Mouse (Mus musculus): Measurements from ENCODE around the gene Gdf9. TPM values are rescaled to one million over a fixed set of nuclear protein-coding genes. Genes with fewer than 3 reads are reported as not detected.

Gdf9 gene
- polyA plus RNA-seq, 1 experiment from 2014 or later, result 2.2 TPM

DNA sequence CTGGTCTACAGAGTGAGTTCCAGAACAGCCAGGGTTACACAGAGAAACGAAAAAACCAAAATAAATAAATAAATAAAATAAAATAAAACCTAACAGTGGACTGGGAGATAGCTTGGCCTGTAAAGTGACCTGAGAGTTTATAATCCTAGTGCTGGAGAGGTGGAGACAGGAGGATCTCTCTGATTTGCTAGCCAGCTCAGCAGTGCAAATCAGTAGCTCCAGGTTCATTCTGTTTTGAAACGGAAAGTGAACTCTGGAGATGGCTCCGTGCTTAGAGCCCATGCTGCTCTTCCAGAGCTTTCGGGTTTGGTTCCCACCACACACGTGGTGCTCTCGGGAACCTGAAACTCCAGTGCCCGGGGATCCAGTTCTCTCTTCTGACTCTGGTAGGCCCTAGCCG, 17.2 kb downstream of the Gdf9 start:
- 88% methylated on average over 8 of the region's 8 CpGs for WGBS
- ATAC-seq (replicated peaks; ENCODE audit: low FRiP score), result no peak
- no peak overlapping the region for H3K9ac ChIP-seq
- no peak overlapping the region for H3K4me3 ChIP-seq (replicated peaks)
- no peak overlapping the region for H3K27ac ChIP-seq
- H3K9me3 ChIP-seq (replicated peaks), result no peaks in the 10 kb centered on the region
- H3K4me2 ChIP-seq, result no peak overlapping the region
- no peaks in the 10 kb centered on the region for H3K27me3 ChIP-seq
- H3K4me1 ChIP-seq, result peaks cover 6% of the 10 kb centered on the region; the same call in 1 of the 2 replicates
- no peaks in the 10 kb centered on the region for H3K36me3 ChIP-seq

DNA sequence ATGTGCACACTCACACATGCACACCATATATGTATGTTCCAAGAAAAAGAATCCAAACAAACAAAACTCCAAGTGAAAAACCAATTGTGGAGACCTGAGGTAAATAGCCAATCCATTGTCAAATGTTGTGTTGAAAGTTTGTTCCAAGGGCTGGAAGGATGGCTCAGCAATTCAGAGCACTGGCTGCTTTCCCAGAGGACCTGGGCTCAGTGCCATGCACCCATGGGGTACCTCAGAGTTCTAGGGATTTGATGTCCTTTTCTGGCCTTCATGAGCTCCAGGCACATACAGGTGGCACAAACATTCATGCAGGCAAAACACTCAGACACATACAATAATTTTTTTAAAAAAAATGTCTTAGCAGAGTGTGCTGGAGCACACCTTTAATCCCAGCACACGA, 17.7 kb downstream of the Gdf9 start:
- H3K4me3 ChIP-seq (replicated peaks), result no peak overlapping the region
- H3K36me3 ChIP-seq, result no peaks in the 10 kb centered on the region
- 90% methylated on average over 1 of the region's 1 CpGs for WGBS
- H3K9ac ChIP-seq, result no peak overlapping the region
- no peak for ATAC-seq (replicated peaks; ENCODE audit: low FRiP score)
- no peak overlapping the region for H3K4me2 ChIP-seq
- no peaks in the 10 kb centered on the region for H3K27me3 ChIP-seq
- H3K27ac ChIP-seq, result no peak overlapping the region
- H3K4me1 ChIP-seq, result peaks cover 6% of the 10 kb centered on the region; the same call in 1 of the 2 replicates
- H3K9me3 ChIP-seq (replicated peaks), result no peaks in the 10 kb centered on the region

DNA sequence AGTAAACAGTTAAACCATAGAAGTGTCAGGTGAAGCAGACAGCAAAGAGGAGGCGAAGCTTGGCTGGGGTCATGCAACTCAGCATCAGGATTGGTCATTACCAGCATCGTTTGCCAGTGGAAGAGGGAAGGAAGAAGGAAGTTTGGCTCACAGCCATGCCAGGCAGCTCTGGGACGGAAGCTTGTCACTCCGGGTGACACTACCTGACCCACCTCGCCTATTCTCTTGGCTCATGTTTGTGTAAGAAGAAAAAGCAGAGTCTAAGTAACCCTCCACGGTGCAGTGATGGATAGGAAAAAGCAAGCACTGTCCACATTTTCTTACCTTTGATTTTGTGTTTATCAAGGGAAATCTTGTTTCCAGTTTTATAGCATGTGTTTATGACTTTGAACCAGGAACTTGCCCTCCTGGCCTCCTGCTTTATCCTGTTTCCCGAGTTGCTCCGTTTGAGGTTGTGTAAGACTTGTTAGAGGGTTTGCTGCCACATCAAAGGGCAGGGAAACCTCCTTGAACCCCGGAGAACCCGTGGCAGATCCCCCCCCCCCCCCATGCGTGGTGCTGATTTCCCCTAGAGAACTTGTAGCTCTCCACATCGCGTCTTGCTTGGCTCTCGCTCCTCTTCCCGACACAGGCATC, 19.4 kb downstream of the Gdf9 start:
- Histone ChIP-seq H3K9me3 (replicated peaks) (no peaks in the 10 kb centered on the region), H3K9ac (no peak overlapping the region), H3K27ac (no peak overlapping the region), H3K4me2 (no peak overlapping the region), H3K27me3 (no peaks in the 10 kb centered on the region), H3K4me3 (replicated peaks) (no peak overlapping the region), H3K36me3 (no peaks in the 10 kb centered on the region), H3K4me1 (peaks cover 6% of the 10 kb centered on the region; the same call in 1 of the 2 replicates)
- no peak for ATAC-seq (replicated peaks; ENCODE audit: low FRiP score)
- WGBS, result 30% methylated on average over 15 of the region's 15 CpGs

DNA sequence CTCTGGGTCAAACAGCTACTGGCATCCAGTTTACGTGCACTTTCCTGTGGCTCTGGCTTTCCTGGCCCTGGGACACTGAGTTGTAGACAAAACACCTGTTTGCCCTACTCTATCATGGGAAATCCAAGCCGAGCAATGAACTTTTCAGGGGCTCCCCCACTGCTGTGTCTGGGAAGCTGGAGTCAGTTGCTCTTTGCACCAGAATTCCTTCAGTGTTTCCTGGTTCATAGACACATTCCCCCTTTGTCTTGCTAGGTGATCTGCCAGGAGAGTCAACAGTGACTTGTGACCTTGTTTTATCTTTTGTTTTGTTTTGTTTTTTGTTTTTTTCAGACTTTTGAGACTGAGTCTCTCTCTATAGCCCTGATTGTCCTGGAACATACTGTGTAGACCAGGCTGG, 20.5 kb downstream of the Gdf9 start:
- Histone ChIP-seq H3K27ac (no peak overlapping the region), H3K36me3 (no peaks in the 10 kb centered on the region), H3K9ac (no peak overlapping the region), H3K27me3 (peaks cover 5% of the 10 kb centered on the region; the same call in 1 of the 2 replicates), H3K9me3 (replicated peaks) (no peaks in the 10 kb centered on the region), H3K4me3 (replicated peaks) (no peak overlapping the region), H3K4me2 (no peak overlapping the region), H3K4me1 (peaks cover 6% of the 10 kb centered on the region)
- WGBS, result 65% methylated on average over 2 of the region's 2 CpGs
- no peak for ATAC-seq (replicated peaks; ENCODE audit: low FRiP score)

DNA sequence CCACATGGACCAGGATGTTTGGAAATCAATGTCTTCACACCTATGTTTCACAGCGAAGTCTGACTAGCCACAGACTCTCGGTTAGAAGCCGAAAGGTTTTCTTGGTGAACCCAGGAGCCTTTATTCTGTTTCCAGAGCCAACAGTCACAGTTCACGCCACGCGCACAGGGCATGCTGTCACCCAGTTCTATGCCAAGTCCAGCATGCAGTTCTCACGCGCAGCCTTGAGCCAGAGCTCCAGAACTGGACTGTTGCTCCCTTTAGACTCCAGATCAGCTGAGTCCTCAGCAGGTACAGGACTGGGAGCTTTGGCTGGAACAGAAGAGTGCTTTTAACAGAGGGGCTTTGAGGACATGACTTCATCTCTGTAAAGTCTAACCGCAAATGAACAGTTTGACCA, 21.6 kb downstream of the Gdf9 start:
- 93% methylated on average over 9 of the region's 9 CpGs for WGBS
- Histone ChIP-seq H3K27me3 (peaks cover 8% of the 10 kb centered on the region; the same call in 1 of the 2 replicates), H3K9ac (no peak overlapping the region), H3K4me3 (replicated peaks) (no peak overlapping the region), H3K4me1 (peaks cover 16% of the 10 kb centered on the region), H3K27ac (no peak overlapping the region), H3K4me2 (no peak overlapping the region), H3K36me3 (no peaks in the 10 kb centered on the region), H3K9me3 (replicated peaks) (no peaks in the 10 kb centered on the region)
- no peak for ATAC-seq (replicated peaks; ENCODE audit: low FRiP score)

DNA sequence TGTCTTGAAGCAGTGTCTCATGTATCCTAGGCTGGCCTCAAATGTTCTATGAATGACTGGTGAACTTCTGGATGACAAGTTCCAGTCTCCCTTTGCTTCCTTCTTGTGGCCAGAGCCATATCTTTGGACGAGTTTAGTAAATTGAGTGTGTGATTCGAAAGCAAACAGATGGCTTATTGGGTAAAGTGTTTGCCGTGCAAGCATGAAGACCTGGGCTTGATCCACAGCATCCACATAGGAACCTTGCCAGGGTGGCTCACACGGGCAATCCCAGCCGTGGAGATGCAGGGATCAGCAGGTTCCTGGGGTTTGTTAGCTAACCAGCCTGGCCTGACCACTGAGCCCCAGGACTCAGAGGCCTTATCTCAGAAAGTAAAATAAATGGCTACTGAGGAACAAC, 22.2 kb downstream of the Gdf9 start:
- H3K4me3 ChIP-seq (replicated peaks), result no peak overlapping the region
- 85% methylated on average over 5 of the region's 5 CpGs for WGBS
- peaks cover 14% of the 10 kb centered on the region for H3K27me3 ChIP-seq
- H3K9me3 ChIP-seq (replicated peaks), result no peaks in the 10 kb centered on the region
- ATAC-seq (replicated peaks; ENCODE audit: low FRiP score), result no peak
- H3K36me3 ChIP-seq, result no peaks in the 10 kb centered on the region
- no peak overlapping the region for H3K27ac ChIP-seq
- H3K4me1 ChIP-seq, result peaks cover 19% of the 10 kb centered on the region
- H3K9ac ChIP-seq, result no peak overlapping the region
- H3K4me2 ChIP-seq, result no peak overlapping the region

DNA sequence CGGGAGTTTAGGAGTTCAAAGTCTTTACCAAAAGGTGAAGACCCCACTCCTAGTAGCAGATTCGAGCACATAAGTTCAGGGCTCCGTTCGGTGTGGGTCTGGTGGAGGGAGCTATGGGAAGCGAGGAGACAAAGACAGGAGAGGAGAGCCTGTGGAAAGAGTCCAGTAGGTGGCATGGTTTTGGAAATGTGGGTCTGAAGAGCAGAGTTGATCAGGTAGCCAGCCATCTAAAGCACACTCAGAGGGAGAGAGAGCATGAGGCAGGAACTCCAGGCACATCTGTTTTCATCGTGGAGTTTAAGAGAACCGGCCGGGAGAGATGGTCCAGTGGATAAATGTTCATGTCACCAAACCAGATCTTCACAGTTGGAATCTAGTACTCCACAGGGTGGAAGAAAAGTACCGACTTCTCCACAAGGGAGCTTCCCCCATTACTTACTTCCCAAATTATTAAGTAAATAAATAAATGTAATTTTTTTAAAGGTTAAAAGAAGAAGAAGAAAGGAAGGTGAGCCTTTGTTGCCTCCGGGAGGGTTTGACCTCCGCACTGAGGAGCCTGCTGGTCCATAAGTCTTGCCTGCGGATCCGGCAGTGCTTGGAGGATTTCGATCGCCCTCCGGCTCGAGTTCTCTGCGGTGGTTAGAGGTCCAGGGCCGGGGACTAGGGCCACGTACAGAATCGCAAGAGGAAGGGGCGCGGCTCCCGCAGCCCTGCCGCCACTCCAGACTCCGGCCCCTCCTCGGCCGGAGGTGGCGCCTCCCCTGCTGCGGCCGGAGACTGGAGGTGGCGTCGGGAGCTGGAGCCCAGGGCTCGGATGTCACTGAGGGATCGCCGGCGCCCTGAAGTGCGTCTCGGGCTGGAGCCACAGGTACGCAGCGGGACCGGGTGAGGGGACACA, 25.9 kb downstream of the Gdf9 start, which contains the start of the genes Gm10447 and Shroom1:
Gene Gm10447, minus strand, starts transcription at position 637 of the 898 bp plus-strand sequence.
Gene Shroom1, plus strand, starts transcription at position 732 of the 898 bp plus-strand sequence.
- Histone ChIP-seq H3K9ac (peak within 1 kb of the TSS; percentile 60), H3K27ac (0 out of 2 replicates have a peak within 1 kb of the TSS, but pooled peaks have one; percentile 46), H3K27me3 (peaks cover 25% of the 10 kb centered on the region), H3K9me3 (replicated peaks) (no peaks in the 10 kb centered on the region), H3K36me3 (no peaks in the 10 kb centered on the region), H3K4me2 (peak within 1 kb of the TSS; percentile 97), H3K4me3 (replicated peaks) (peak within 1 kb of the TSS; percentile 58), H3K4me1 (peaks cover 18% of the 10 kb centered on the region)
- 2% methylated on average over 42 of the region's 42 CpGs for WGBS
- ATAC-seq (replicated peaks; ENCODE audit: low FRiP score), result peak; percentile 92

DNA sequence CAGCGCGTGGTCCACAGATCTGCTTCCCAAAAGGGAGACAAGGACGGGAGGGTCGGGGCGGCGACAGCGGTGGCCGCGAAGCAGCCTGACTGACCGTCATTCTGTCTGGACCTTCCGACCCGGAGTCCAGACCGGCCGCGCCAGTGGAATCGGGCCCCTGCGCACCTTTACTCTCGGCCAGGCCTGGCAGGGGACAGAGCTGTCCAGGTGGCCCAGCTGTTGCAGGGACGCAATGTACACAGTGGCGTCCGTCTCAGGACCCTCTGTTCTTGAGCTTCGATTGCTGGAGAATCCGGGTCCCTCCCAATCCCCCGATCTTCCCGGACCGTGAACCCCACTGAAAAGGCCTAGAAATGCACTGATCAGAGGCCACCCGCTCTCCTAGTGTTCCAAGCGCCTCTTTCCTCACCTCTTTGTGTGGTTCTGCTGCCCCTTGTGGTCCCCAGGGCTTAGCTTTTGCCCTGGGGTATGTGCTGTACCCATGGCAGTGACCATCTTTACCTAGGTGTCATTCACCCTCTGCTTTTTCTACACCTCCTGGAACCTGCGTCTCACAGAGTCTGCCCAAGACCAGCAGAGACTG, 26.6 kb downstream of the Gdf9 start:
- Histone ChIP-seq H3K9me3 (replicated peaks) (no peaks in the 10 kb centered on the region), H3K4me3 (replicated peaks) (peak overlapping the region; percentile 58), H3K36me3 (no peaks in the 10 kb centered on the region), H3K9ac (peak overlapping the region; percentile 60), H3K27ac (no peak overlapping the region), H3K4me1 (peaks cover 23% of the 10 kb centered on the region), H3K4me2 (peak overlapping the region; percentile 97), H3K27me3 (peaks cover 32% of the 10 kb centered on the region)
- ATAC-seq (replicated peaks; ENCODE audit: low FRiP score), result peak; percentile 30; the same call in 1 of the 2 replicates
- WGBS, result 7% methylated on average over 29 of the region's 29 CpGs

DNA sequence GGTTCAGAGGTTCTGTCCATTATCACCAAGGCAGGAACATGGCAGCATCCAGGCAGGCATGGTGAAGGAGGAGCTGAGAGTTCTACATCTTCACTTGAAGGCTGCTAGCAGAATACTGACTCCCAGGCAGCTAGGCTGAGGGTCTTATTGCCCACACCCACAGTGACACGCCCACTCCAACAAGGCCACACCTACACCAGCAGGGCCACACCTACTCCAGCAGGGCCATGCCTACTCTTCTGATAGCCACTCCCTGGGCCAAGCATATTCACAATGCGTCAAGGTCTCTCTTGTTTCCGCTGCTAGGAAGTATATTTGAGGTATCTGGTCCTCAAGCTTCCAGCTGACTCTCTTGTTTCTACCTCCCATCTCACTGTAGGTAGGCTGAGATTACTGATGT, 28.2 kb downstream of the Gdf9 start:
- peaks cover 47% of the 10 kb centered on the region for H3K27me3 ChIP-seq
- H3K36me3 ChIP-seq, result no peaks in the 10 kb centered on the region
- H3K27ac ChIP-seq, result no peak overlapping the region
- H3K4me2 ChIP-seq, result no peak overlapping the region
- WGBS, result 69% methylated on average over 3 of the region's 3 CpGs
- H3K4me1 ChIP-seq, result peaks cover 36% of the 10 kb centered on the region
- no peaks in the 10 kb centered on the region for H3K9me3 ChIP-seq (replicated peaks)
- H3K9ac ChIP-seq, result no peak overlapping the region
- no peak for ATAC-seq (replicated peaks; ENCODE audit: low FRiP score)
- H3K4me3 ChIP-seq (replicated peaks), result no peak overlapping the region

DNA sequence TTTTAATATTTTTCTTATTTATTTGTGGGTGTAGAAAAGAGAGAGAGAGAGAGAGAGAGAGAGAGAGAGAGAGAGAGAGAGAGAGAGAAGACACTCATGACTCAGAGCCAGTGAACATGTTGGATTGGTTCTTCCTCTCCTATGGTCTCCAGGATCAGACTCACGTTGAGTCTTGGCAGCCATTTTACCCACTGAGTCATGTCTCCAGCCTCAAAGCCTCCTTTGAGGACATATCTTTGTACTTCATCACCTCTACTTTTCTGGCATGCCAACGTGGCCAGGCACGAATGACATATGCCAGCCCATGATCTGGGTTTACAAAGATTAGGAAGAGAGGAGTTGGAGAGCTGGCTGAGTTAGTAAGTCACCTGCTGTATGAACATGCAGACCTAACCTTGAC, 29.4 kb downstream of the Gdf9 start:
- WGBS, result 88% methylated on average over 3 of the region's 3 CpGs
- no peak overlapping the region for H3K4me3 ChIP-seq (replicated peaks)

DNA sequence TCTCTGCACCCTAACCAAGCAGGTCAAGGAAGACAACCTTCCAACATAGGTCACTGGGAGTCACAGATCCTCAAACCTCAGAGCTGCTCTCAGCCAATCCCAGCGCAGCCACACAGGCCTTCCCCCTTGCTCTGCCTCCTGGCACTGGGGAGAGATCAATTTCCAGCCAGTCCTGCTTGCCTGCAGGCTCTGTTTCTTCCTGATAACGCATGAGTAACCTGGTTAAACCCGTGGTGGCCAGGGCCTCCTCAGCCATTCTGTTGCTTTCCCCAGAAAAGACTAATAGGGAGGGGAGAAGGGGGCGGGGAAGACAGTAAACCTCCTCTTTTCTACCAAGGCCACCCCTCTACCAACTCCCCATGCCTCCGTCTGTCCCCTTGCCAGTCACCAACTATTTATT, 30.9 kb downstream of the Gdf9 start:
- Histone ChIP-seq H3K4me2 (no peak overlapping the region), H3K9me3 (replicated peaks) (no peaks in the 10 kb centered on the region), H3K9ac (no peak overlapping the region), H3K4me1 (peaks cover 41% of the 10 kb centered on the region), H3K4me3 (replicated peaks) (no peak overlapping the region), H3K36me3 (no peaks in the 10 kb centered on the region), H3K27me3 (peaks cover 68% of the 10 kb centered on the region), H3K27ac (no peak overlapping the region)
- ATAC-seq (replicated peaks; ENCODE audit: low FRiP score), result 0 out of 2 replicates have a peak, but pooled peaks have one; percentile 17
- WGBS, result 21% methylated on average over 5 of the region's 5 CpGs

More for the DNA sequence above, 29.4 kb downstream of the Gdf9 start:
- H3K27ac ChIP-seq, result no peak overlapping the region
- peaks cover 59% of the 10 kb centered on the region for H3K27me3 ChIP-seq
- no peak for ATAC-seq (replicated peaks; ENCODE audit: low FRiP score)
- no peak overlapping the region for H3K4me2 ChIP-seq
- H3K9me3 ChIP-seq (replicated peaks), result no peaks in the 10 kb centered on the region
- no peak overlapping the region for H3K9ac ChIP-seq
- H3K36me3 ChIP-seq, result no peaks in the 10 kb centered on the region
- H3K4me1 ChIP-seq, result peaks cover 36% of the 10 kb centered on the region

Data from kidney, embryonic 15.5 days (tissue).